Mouse (Mus musculus): Measurements from ENCODE around the gene Frem3.

Frem3 gene

DNA sequence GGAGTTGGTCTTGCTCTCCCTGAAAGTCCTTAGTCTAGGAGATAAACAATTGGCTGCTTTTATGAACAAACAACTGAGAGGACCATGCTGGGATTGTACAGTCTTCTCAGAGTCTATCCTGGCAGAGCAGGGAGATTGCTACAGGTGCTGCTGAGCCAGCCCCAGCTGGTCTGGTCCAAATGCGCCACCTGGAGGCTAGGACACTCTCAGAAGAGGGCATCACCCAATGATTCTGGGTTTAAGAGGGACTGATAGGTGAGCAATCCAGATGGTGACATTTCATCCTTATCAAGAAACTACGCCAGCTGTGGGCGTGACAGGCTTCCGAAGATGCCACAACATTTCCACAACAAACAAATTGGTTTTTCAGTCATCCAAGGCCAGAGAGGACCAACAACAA lies 77.3 kb downstream of the Frem3 start:
- no peak for DNase-seq (ENCODE audit: extremely low read depth, insufficient read length, low spot score)

- peak; percentile 11 for DNase-seq (ENCODE audit: extremely low read depth, insufficient read length, low spot score)
Observed at GRCm38 (mm10) chr8:80710670-80711400, 100.0 kb downstream of the Frem3 start.

- no peak for DNase-seq (ENCODE audit: extremely low read depth, insufficient read length, low spot score)
Observed at GRCm38 (mm10) chr8:80714461-80714860, 103.6 kb downstream of the Frem3 start.

DNA sequence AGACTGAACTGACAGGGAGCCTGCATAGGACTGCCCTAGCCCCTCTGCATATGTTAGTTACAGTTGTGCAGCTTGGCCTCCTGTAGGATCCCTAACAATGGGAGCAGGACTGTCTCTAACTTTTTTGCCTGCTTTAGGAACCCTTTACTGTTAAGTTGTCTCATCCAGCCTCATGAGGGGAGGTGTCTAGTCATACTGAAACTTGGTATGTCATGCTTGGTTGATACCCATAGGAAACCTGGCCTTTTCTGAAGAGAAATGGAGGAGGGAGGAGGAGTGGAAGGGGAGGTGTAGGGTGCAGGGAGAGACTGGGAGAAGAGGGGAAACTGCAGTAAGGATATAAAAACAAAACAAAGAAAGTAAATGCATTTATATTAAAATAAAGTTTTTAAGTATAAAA lies 121.4 kb downstream of the Frem3 start:
- no peak for DNase-seq (ENCODE audit: extremely low read depth, insufficient read length, low spot score)

- no peak for DNase-seq (ENCODE audit: extremely low read depth, insufficient read length, low spot score)
Observed at GRCm38 (mm10) chr8:80738046-80738387, 127.1 kb downstream of the Frem3 start.

GRCm38 (mm10) chr8:80738388-80739154 lies 127.7 kb downstream of the Frem3 start:
- peak; percentile 64 for DNase-seq (ENCODE audit: extremely low read depth, insufficient read length, low spot score)

DNA sequence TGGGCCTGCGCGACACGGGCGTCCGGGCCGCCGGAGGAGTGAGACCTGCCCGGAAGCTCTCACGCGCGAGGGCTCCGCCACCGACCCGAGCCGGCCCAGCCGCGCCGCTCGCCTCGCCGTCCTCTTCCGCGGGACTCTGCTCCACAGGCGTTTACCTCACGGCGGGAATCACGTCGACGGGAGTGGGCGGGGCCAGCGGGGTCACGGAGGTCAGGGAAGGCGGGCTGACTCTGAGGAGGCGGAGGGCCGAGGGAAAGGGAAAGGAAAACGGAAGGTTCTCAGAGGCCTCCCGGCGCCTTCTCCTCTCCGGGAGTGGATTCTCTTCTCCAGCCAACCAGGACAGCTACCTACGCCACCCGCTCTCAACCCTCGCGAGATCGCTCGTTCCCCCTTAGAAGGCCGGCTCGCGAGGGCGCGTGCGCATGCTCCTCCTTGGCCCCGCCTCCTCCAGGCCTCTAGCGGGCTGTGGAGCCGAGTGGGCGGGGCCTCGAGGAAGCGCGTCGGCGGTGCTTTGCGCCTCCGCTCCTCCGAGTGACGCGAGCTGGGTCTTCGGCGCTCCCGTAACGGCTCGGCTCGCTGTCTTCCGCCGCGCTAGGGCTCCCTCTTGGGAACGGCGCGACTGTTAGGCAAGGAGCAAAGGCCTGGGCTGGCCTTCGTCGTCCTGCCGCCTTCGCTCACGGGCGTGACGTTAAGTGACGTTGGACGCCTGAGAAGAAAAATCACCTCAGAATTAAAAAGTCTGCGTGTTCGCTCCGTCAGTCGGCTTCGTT lies 128.5 kb downstream of the Frem3 start, which contains the start of gene Smarca5:
Gene Smarca5 (minus strand): TSS at position 343 of the 770 bp plus-strand sequence.
- DNase-seq (ENCODE audit: extremely low read depth, insufficient read length, low spot score) = peak; percentile 94

DNA sequence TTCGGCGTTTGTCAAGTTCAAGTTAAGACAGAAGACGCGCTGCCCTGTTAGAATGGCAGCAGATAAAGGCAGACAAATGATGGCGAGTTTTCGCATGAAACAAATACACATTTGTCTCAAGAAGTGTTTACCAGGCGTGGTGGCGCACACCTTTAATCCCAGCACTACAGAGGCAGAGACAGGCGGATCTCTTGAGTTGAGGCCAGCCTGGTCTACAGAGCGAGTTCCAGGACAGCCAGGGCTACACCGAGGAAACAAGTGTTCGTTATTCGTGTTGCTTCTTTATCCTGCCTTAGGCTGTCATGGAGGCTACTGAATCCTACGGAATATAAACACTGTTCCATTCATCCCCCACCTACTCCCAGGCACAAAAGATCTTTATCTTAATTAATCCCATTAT lies 129.1 kb downstream of the Frem3 start:
- no peak for DNase-seq (ENCODE audit: extremely low read depth, insufficient read length, low spot score)
